Mouse (Mus musculus): ENCODE data around the gene Mettl13. TPM values are rescaled to one million over a fixed set of nuclear protein-coding genes. Genes with fewer than 3 reads are reported as not detected.
A peak's percentile ranks its signal among the peaks of the same experiment; 100 is the strongest.

Mettl13 gene
- total RNA-seq, 2 experiments from 2014 or later, result 1.9 to 5.8 TPM

GRCm38 (mm10) chr1:162533766-162534560 lies 14.4 kb downstream of the Mettl13 start:
- no peak for ATAC-seq (ENCODE audit: poor library complexity, severe bottlenecking)

GRCm38 (mm10) chr1:162532330-162532729 lies 16.0 kb downstream of the Mettl13 start:
- ATAC-seq (ENCODE audit: poor library complexity, severe bottlenecking), result no peak

- ATAC-seq (ENCODE audit: poor library complexity, severe bottlenecking), result no peak
These were observed 16.8 kb downstream of the Mettl13 start for GRCm38 (mm10) chr1:162531584-162531983.

- no peak for ATAC-seq (ENCODE audit: poor library complexity, severe bottlenecking)
These were observed 17.7 kb downstream of the Mettl13 start for GRCm38 (mm10) chr1:162530666-162531065.

GRCm38 (mm10) chr1:162529651-162530050 lies 18.7 kb downstream of the Mettl13 start:
- no peak for ATAC-seq (ENCODE audit: poor library complexity, severe bottlenecking)

DNA sequence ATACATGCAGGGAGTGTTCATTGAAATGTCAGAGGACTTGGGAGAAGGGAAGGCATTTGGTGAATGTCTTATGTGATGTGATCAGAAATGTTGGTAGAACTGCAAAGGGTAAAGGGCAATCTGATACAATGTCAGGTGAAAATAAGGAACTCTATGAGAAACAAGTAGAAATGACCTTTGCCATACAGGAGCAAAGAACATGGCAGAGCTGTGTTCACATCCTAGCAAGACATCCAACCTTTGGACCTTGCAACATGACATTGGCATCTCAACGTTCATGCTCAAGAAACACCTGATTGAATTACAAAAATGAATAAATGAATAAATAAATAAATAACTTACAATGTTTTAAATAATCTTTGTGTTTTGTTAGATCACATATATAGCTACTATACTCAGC lies 33.2 kb downstream of the Mettl13 start:
- ATAC-seq (ENCODE audit: poor library complexity, severe bottlenecking), result no peak

- ATAC-seq (ENCODE audit: poor library complexity, severe bottlenecking), result 0 out of 2 replicates have a peak, but pooled peaks have one; percentile 10
These were observed 38.4 kb downstream of the Mettl13 start for GRCm38 (mm10) chr1:162510013-162510356.

DNA sequence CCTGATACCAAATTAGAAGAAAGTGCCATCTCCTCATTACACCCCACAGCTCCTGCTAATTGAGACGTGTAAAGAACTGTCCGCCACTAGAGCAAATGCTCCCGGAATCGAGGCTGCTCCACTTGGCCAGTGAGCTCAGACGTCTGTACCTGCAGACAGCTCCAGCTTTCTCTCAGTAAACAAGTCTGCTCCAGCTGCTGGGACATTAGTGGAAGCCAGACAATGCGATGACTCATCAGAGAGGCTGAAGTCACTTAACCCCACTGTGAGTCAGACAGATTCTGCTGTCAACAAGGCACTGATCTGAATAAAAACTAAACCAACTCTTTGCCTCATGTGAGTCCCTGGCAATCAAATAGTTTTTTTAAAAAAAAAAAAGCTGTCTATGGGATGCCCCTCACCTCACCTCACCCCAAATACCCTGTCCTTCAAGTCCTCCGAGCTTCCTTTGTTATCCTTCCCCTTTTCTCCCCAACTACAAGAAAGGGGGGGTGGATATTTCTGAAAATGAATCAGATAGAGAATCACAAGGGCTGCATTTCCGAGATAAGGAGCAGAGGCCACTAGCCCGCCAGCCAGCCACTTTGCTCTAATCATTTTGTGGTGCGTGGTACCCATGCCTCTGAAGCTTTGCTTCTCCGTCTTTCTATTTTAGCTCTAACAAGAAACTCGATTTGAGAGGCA lies 38.9 kb downstream of the Mettl13 start:
- peak; percentile 27; the same call in 1 of the 2 replicates for ATAC-seq (ENCODE audit: poor library complexity, severe bottlenecking)

DNA sequence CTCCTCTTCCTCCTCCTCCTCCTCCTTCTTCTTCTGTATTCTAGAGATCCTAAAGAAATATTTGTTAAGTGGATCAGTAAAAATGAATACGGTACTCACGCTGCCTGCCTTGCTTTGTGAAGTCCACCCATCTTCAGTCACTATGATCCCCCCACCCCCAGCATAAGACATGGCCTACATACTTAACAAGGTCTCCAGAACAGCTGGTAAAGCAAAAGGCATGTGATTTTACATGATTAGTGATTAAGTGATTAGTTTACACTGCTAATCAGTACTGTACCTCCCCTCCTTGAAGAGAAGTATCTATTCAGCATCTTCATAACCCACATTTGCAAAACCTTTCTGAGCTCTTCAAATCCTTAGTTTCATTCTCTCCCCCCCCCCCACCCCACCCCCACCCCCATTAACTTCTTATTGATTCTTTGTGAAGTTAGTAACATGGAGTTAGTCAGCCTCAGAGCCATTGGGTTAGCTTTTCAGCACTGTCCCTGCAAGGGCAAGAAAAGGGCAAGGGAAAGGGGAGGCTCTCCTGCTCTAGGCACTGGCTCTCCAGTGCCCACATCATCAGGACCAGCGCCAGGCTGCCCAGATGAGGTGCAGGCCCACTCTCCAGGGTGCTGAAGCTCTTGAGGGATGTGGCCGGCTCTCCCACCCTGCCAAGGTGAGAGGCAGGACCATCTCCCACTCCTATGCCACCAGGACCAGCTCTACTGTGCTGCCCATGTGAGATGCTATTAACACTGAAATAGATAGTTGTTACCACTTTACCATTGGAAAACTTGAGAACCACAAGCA lies 39.9 kb downstream of the Mettl13 start:
- ATAC-seq (ENCODE audit: poor library complexity, severe bottlenecking), result no peak

GRCm38 (mm10) chr1:162506516-162506915 lies 41.8 kb downstream of the Mettl13 start:
- no peak for ATAC-seq (ENCODE audit: poor library complexity, severe bottlenecking)

- ATAC-seq (ENCODE audit: poor library complexity, severe bottlenecking), result no peak
These were observed 42.7 kb downstream of the Mettl13 start for GRCm38 (mm10) chr1:162505649-162506048.

Other genes starting within 250 kb of the Mettl13 start
- 0.14 TPM in 1 of 2 replicates, not detected in the other for gene Dnm3, start 70.5 kb downstream of the Mettl13 start, total RNA-seq (2015)
- 0.04 and 0.15 TPM in 2 replicates for gene Dnm3, start 70.5 kb downstream of the Mettl13 start, total RNA-seq (2017)
- 78.4 and 90.1 TPM in 2 replicates for gene Vamp4, start 22.0 kb upstream of the Mettl13 start, total RNA-seq (2015)
- gene Vamp4, start 22.0 kb upstream of the Mettl13 start, total RNA-seq (2017), result 43.3 and 43.5 TPM in 2 replicates
- not detected in 2 replicates for gene Myoc, start 90.6 kb upstream of the Mettl13 start, total RNA-seq (2015)
- gene Myoc, start 90.6 kb upstream of the Mettl13 start, total RNA-seq (2017), result not detected in 2 replicates
- gene Myocos, start 109.7 kb upstream of the Mettl13 start, total RNA-seq (2015), result not detected in 2 replicates
- gene Myocos, start 109.7 kb upstream of the Mettl13 start, total RNA-seq (2017), result not detected in 2 replicates
- 175 and 178 TPM in 2 replicates for gene Prrc2c, start 192.0 kb upstream of the Mettl13 start, total RNA-seq (2015)
- 84.4 and 125 TPM in 2 replicates for gene Prrc2c, start 192.0 kb upstream of the Mettl13 start, total RNA-seq (2017)